Mouse (Mus musculus): ENCODE results near the gene Il17f. TPM values are rescaled to one million over a fixed set of nuclear protein-coding genes. Genes with fewer than 3 reads are reported as not detected.

The Il17f gene
- polyA plus RNA-seq, 1 experiment = not detected

GRCm38 (mm10) chr1:20757586-20757985 is 32.8 kb downstream of the Il17f start:
- no peaks in the 10 kb centered on the region for H3K9me3 ChIP-seq (ENCODE audit: control insufficient read depth, low read length)

GRCm38 (mm10) chr1:20754439-20754838 is 36.0 kb downstream of the Il17f start:
- no peak for TF ChIP-seq TAL1 (IDR thresholded peaks at IDR 0.05; ENCODE audit: low read length)
- TF ChIP-seq GATA1 (IDR thresholded peaks at IDR 0.05; ENCODE audit: low read length) = no peak
- no peaks in the 10 kb centered on the region for H3K27me3 ChIP-seq (ENCODE audit: control insufficient read depth)

More at GRCm38 (mm10) chr1:20757586-20757985, 32.8 kb downstream of the Il17f start:
- Histone ChIP-seq H3K36me3 (ENCODE audit: control insufficient read depth) (no peaks in the 10 kb centered on the region), H3K4me3 (replicated peaks) (no peak overlapping the region), H3K27me3 (ENCODE audit: control insufficient read depth) (no peaks in the 10 kb centered on the region), H3K4me1 (ENCODE audit: control insufficient read depth) (no peaks in the 10 kb centered on the region)
- no peak for TF ChIP-seq TAL1 (IDR thresholded peaks at IDR 0.05; ENCODE audit: low read length)
- TF ChIP-seq GATA1 (IDR thresholded peaks at IDR 0.05; ENCODE audit: low read length) = no peak

GRCm38 (mm10) chr1:20740496-20740998 is 49.9 kb downstream of the Il17f start:
- no peaks in the 10 kb centered on the region for H3K4me1 ChIP-seq (ENCODE audit: control insufficient read depth)
- no peak overlapping the region for H3K4me3 ChIP-seq (replicated peaks)
- H3K36me3 ChIP-seq (ENCODE audit: control insufficient read depth) = no peaks in the 10 kb centered on the region
- H3K9me3 ChIP-seq (ENCODE audit: control insufficient read depth, low read length) = no peaks in the 10 kb centered on the region
- TF ChIP-seq GATA1 (IDR thresholded peaks at IDR 0.05; ENCODE audit: low read length) = no peak
- no peak for TF ChIP-seq TAL1 (IDR thresholded peaks at IDR 0.05; ENCODE audit: low read length)
- 0 out of 2 replicates have a peak, but pooled peaks cover 2% of the 10 kb centered on the region for H3K27me3 ChIP-seq (ENCODE audit: control insufficient read depth)

More at GRCm38 (mm10) chr1:20754439-20754838, 36.0 kb downstream of the Il17f start:
- H3K9me3 ChIP-seq (ENCODE audit: control insufficient read depth, low read length) = no peaks in the 10 kb centered on the region
- H3K4me1 ChIP-seq (ENCODE audit: control insufficient read depth) = no peaks in the 10 kb centered on the region
- H3K36me3 ChIP-seq (ENCODE audit: control insufficient read depth) = no peaks in the 10 kb centered on the region
- no peak overlapping the region for H3K4me3 ChIP-seq (replicated peaks)

- Histone ChIP-seq H3K27me3 (ENCODE audit: control insufficient read depth) (no peaks in the 10 kb centered on the region), H3K4me1 (ENCODE audit: control insufficient read depth) (no peaks in the 10 kb centered on the region), H3K4me3 (replicated peaks) (no peak overlapping the region), H3K36me3 (ENCODE audit: control insufficient read depth) (no peaks in the 10 kb centered on the region), H3K9me3 (ENCODE audit: control insufficient read depth, low read length) (no peaks in the 10 kb centered on the region)
- TF ChIP-seq GATA1 (IDR thresholded peaks at IDR 0.05; ENCODE audit: low read length) = no peak
- no peak for TF ChIP-seq TAL1 (IDR thresholded peaks at IDR 0.05; ENCODE audit: low read length)
Measured at GRCm38 (mm10) chr1:20738483-20738882, 51.9 kb downstream of the Il17f start.

GRCm38 (mm10) chr1:20736572-20736971 is 53.8 kb downstream of the Il17f start:
- no peak overlapping the region for H3K4me3 ChIP-seq (replicated peaks)
- no peaks in the 10 kb centered on the region for H3K36me3 ChIP-seq (ENCODE audit: control insufficient read depth)
- H3K9me3 ChIP-seq (ENCODE audit: control insufficient read depth, low read length) = no peaks in the 10 kb centered on the region
- H3K27me3 ChIP-seq (ENCODE audit: control insufficient read depth) = no peaks in the 10 kb centered on the region
- no peaks in the 10 kb centered on the region for H3K4me1 ChIP-seq (ENCODE audit: control insufficient read depth)
- TF ChIP-seq TAL1 (IDR thresholded peaks at IDR 0.05; ENCODE audit: low read length) (no peak), GATA1 (IDR thresholded peaks at IDR 0.05; ENCODE audit: low read length) (no peak)

GRCm38 (mm10) chr1:20730903-20731302 is 59.5 kb downstream of the Il17f start, which contains the start of gene Il17a:
Gene Il17a (plus strand): TSS chr1:20730905.
- Histone ChIP-seq H3K27me3 (ENCODE audit: control insufficient read depth) (no peaks in the 10 kb centered on the region), H3K4me1 (ENCODE audit: control insufficient read depth) (no peaks in the 10 kb centered on the region), H3K4me3 (replicated peaks) (no peak within 1 kb of the TSS), H3K9me3 (ENCODE audit: control insufficient read depth, low read length) (no peaks in the 10 kb centered on the region), H3K36me3 (ENCODE audit: control insufficient read depth) (no peaks in the 10 kb centered on the region)
- TF ChIP-seq GATA1 (IDR thresholded peaks at IDR 0.05; ENCODE audit: low read length) (no peak), TAL1 (IDR thresholded peaks at IDR 0.05; ENCODE audit: low read length) (no peak)

Other genes starting within 250 kb of the Il17f start
- gene Pkhd1, start 172.6 kb downstream of the Il17f start, polyA plus RNA-seq (2012) = not detected in 2 replicates
- gene Il17a, start 59.7 kb downstream of the Il17f start, polyA plus RNA-seq (2012) = not detected in 2 replicates
- gene Mcm3, start 29.7 kb upstream of the Il17f start, polyA plus RNA-seq (2012) = 12.8 and 15.9 TPM in 2 replicates
- gene Paqr8, start 100.0 kb upstream of the Il17f start, polyA plus RNA-seq (2012) = 0.01 TPM in 1 of 2 replicates, not detected in the other
- gene Efhc1, start 161.0 kb upstream of the Il17f start, polyA plus RNA-seq (2012) = not detected in 2 replicates